Mouse (Mus musculus) hindbrain, embryonic 12.5 days (tissue): ENCODE results near the gene Psmc4. TPM values are rescaled to one million over a fixed set of nuclear protein-coding genes. Genes with fewer than 3 reads are reported as not detected.

ENCODE experiments used
- ATAC-seq: fragments of 200-750 bp; cut with Nextera tagmentation; 2 replicates; pipeline ENCODE4 v1.8.0; 2017; ENCODE audit warnings: moderate TSS enrichment; ENCODE audit not compliant: low FRiP score
- H3K27ac ChIP-seq: fragments of 300-500 bp; sonication (generic); 2 replicates; pipeline ENCODE4 v1.5.1; 2016; ENCODE audit warnings: mild to moderate bottlenecking
- H3K27me3 ChIP-seq: fragments of 300-500 bp; sonication (generic); 2 replicates; pipeline ENCODE4 v1.6.1; 2016; ENCODE audit warnings: mild to moderate bottlenecking
- H3K36me3 ChIP-seq: fragments of 300-500 bp; sonication (generic); 2 replicates; pipeline ENCODE4 v1.6.1; 2016; ENCODE audit warnings: mild to moderate bottlenecking
- H3K4me1 ChIP-seq: fragments of 300-500 bp; sonication (generic); 2 replicates; pipeline ENCODE4 v1.6.1; 2016
- H3K4me2 ChIP-seq: fragments of 300-500 bp; sonication (generic); replicated peaks from 2 replicates; pipeline ENCODE4 v1.6.1; 2016; ENCODE audit warnings: mild to moderate bottlenecking
- H3K4me3 ChIP-seq: fragments of 300-500 bp; sonication (generic); 2 replicates; pipeline ENCODE4 v1.5.1; 2016; ENCODE audit warnings: mild to moderate bottlenecking
- H3K9ac ChIP-seq: fragments of 300-500 bp; sonication (generic); 2 replicates; pipeline ENCODE4 v1.6.1; 2016; ENCODE audit warnings: mild to moderate bottlenecking, moderate library complexity
- H3K9me3 ChIP-seq: fragments of 300-500 bp; sonication (generic); replicated peaks from 2 replicates; pipeline ENCODE4 v1.6.1; 2016; ENCODE audit warnings: mild to moderate bottlenecking
- WGBS: fragments of 180-500 bp; shearing (Covaris S2); methylation state at CpG from one replicate; pipeline ENCODE4 v1.1.7; 2016; 5-methylcytosine and 5-hydroxymethylcytosine counted together
- polyA plus RNA-seq: library from polyadenylated mRNA; unstranded; fragments of >200 nt; fragmentation: Nextera tagmentation; extraction: Ambion mirVana; gene quantifications from 2 replicates; pipeline ENCODE4 v1.2.1, GENCODE M21; 2016

Psmc4 gene
- polyA plus RNA-seq, 1 experiment from 2014 or later: 313 TPM

GRCm38 (mm10) chr7:28044524-28044923, 5.4 kb downstream of the Psmc4 start:
- peaks cover 93% of the 10 kb centered on the region for H3K36me3 ChIP-seq
- H3K9ac ChIP-seq: no peak overlapping the region
- H3K27me3 ChIP-seq: no peaks in the 10 kb centered on the region
- ATAC-seq: no peak
- WGBS: 89% methylated on average over 4 of the region's 4 CpGs
- peaks cover 8% of the 10 kb centered on the region for H3K4me1 ChIP-seq
- no peaks in the 10 kb centered on the region for H3K9me3 ChIP-seq
- H3K27ac ChIP-seq: no peak overlapping the region
- H3K4me2 ChIP-seq: no peak overlapping the region
- no peak overlapping the region for H3K4me3 ChIP-seq

- Histone ChIP-seq H3K4me2 (peak overlapping the region; percentile 87), H3K27me3 (no peaks in the 10 kb centered on the region), H3K36me3 (peaks cover 7% of the 10 kb centered on the region), H3K4me1 (peaks cover 10% of the 10 kb centered on the region), H3K27ac (no peak overlapping the region), H3K9ac (peak overlapping the region; percentile 80), H3K9me3 (no peaks in the 10 kb centered on the region), H3K4me3 (peak overlapping the region; percentile 60)
- 21% methylated on average over 7 of the region's 7 CpGs for WGBS
- peak; percentile 43 for ATAC-seq
Measured at GRCm38 (mm10) chr7:28014445-28014810, 35.5 kb downstream of the Psmc4 start.

DNA sequence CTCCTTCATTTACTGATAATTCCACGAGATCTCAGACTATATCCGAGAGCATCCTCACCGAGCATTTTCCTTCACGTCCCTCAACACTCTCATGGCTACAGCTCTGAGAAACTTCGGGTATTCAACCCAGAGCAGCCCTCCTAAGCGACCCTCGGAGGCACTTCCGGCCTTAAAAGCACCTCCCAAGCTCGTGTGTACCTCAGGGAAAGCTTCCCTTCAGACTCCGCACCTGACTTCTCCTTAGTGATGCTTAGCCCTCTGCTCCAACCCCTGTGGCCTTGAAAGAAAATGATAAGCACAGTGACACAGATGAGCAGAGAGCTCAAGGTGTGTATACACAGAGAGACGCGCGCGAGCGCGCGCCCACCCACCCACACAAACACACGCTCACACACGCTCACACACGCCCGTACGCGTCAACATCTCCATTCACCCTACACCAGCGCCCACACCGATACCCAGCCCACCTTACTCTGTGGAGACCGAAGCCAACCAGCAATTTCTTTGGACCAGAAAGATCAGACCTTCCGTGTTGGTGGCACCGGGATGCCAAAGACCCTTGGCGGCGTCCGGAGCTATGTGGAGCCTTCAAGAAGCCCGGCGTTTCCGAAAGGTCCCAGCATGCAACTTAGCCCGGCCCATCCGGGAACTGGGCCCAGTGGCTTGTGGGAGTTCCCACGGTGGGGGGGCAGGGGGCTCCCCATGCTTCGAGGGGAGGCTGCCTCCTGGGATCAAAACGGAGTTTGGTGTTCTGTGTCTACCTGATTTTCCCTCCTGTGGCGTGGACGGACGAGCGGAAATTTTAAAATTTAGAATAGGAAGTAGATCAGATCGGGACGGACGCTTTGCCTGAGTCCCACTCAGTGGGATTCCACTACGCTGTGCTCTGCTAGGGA, 36.1 kb downstream of the Psmc4 start, which contains the start of gene Zfp850:
Zfp850 (minus strand) TSS at position 567 of the 896 bp plus-strand sequence.
- under 1% methylated on average over 47 of the region's 47 CpGs for WGBS
- peak within 1 kb of the TSS; percentile 19 for H3K27ac ChIP-seq
- peaks cover 10% of the 10 kb centered on the region for H3K4me1 ChIP-seq
- no peaks in the 10 kb centered on the region for H3K9me3 ChIP-seq
- peak within 1 kb of the TSS; percentile 80 for H3K9ac ChIP-seq
- H3K36me3 ChIP-seq: peaks cover 7% of the 10 kb centered on the region
- H3K27me3 ChIP-seq: no peaks in the 10 kb centered on the region
- ATAC-seq: peak; percentile 97
- H3K4me2 ChIP-seq: peak within 1 kb of the TSS; percentile 87
- peak within 1 kb of the TSS; percentile 60 for H3K4me3 ChIP-seq

- no peaks in the 10 kb centered on the region for H3K9me3 ChIP-seq
- 98% methylated on average over 3 of the region's 3 CpGs for WGBS
- no peak overlapping the region for H3K9ac ChIP-seq
- H3K4me3 ChIP-seq: no peak overlapping the region
- H3K4me2 ChIP-seq: no peak overlapping the region
- H3K4me1 ChIP-seq: peaks cover 10% of the 10 kb centered on the region
- no peak overlapping the region for H3K27ac ChIP-seq
- no peaks in the 10 kb centered on the region for H3K27me3 ChIP-seq
- no peak for ATAC-seq
- H3K36me3 ChIP-seq: peaks cover 23% of the 10 kb centered on the region
Measured at GRCm38 (mm10) chr7:28010271-28010670, 39.6 kb downstream of the Psmc4 start.

Other genes starting within 250 kb of the Psmc4 start
- 2.1 and 2.2 TPM in 2 replicates for gene Zfp626, start 242.9 kb downstream of the Psmc4 start, polyA plus RNA-seq
- gene Zfp59, start 211.5 kb downstream of the Psmc4 start, polyA plus RNA-seq: 11.7 and 12.5 TPM in 2 replicates
- gene Zfp607a, start 192.6 kb downstream of the Psmc4 start, polyA plus RNA-seq: 2.2 and 3.1 TPM in 2 replicates
- 15.5 and 17.0 TPM in 2 replicates for gene Zfp974, start 120.6 kb downstream of the Psmc4 start, polyA plus RNA-seq
- 25.8 and 27.2 TPM in 2 replicates for gene Zfp780b, start 70.9 kb downstream of the Psmc4 start, polyA plus RNA-seq
- gene Zfp850, start 36.0 kb downstream of the Psmc4 start, polyA plus RNA-seq: 6.1 and 7.5 TPM in 2 replicates
- 0.31 TPM in 1 of 2 replicates, not detected in the other for gene Fcgbp, start 21.1 kb upstream of the Psmc4 start, polyA plus RNA-seq
- gene 9530053A07Rik, start 79.4 kb upstream of the Psmc4 start, polyA plus RNA-seq: 0.09 and 0.12 TPM in 2 replicates
- 115 and 120 TPM in 2 replicates for gene Fbl, start 119.6 kb upstream of the Psmc4 start, polyA plus RNA-seq
- gene Dyrk1b, start 129.4 kb upstream of the Psmc4 start, polyA plus RNA-seq: 21.5 and 21.7 TPM in 2 replicates
- gene Eid2, start 217.8 kb upstream of the Psmc4 start, polyA plus RNA-seq: 19.3 and 20.0 TPM in 2 replicates
- 26.7 and 28.4 TPM in 2 replicates for gene Eid2b, start 227.6 kb upstream of the Psmc4 start, polyA plus RNA-seq
- gene Selenov, start 241.1 kb upstream of the Psmc4 start, polyA plus RNA-seq: 0.34 and 0.82 TPM in 2 replicates